Mouse (Mus musculus): Measurements from ENCODE around the gene Cyb561. TPM values are rescaled to one million over a fixed set of nuclear protein-coding genes. Genes with fewer than 3 reads are reported as not detected.

Cyb561 gene
- polyA plus RNA-seq, 1 experiment from 2014 or later: 15.5 TPM

- Histone ChIP-seq H3K27me3 (peaks cover 25% of the 10 kb centered on the region), H3K9ac (no peak overlapping the region), H3K36me3 (no peaks in the 10 kb centered on the region), H3K27ac (no peak overlapping the region), H3K4me1 (no peaks in the 10 kb centered on the region), H3K4me2 (no peak overlapping the region), H3K4me3 (no peak overlapping the region), H3K9me3 (no peaks in the 10 kb centered on the region)
- no peak for ATAC-seq (ENCODE audit: insufficient number of reproducible peaks, insufficient read depth, low FRiP score, low TSS enrichment, low read depth)
- 86% methylated on average over 6 of the region's 6 CpGs for WGBS
Observed at GRCm38 (mm10) chr11:105974593-105974992, 21.5 kb upstream of the Cyb561 start.

GRCm38 (mm10) chr11:105969516-105969915, 16.4 kb upstream of the Cyb561 start:
- no peak overlapping the region for H3K9ac ChIP-seq
- no peaks in the 10 kb centered on the region for H3K9me3 ChIP-seq
- H3K4me1 ChIP-seq: peaks cover 15% of the 10 kb centered on the region
- no peak overlapping the region for H3K27ac ChIP-seq
- H3K36me3 ChIP-seq: no peaks in the 10 kb centered on the region
- peaks cover 64% of the 10 kb centered on the region for H3K27me3 ChIP-seq
- ATAC-seq (ENCODE audit: insufficient number of reproducible peaks, insufficient read depth, low FRiP score, low TSS enrichment, low read depth): no peak
- H3K4me3 ChIP-seq: no peak overlapping the region
- 56% methylated on average over 1 of the region's 1 CpGs for WGBS
- H3K4me2 ChIP-seq: no peak overlapping the region

- H3K9ac ChIP-seq: no peak overlapping the region
- H3K4me2 ChIP-seq: no peak overlapping the region
- H3K27me3 ChIP-seq: peaks cover 64% of the 10 kb centered on the region
- H3K27ac ChIP-seq: no peak overlapping the region
- H3K36me3 ChIP-seq: no peaks in the 10 kb centered on the region
- H3K4me1 ChIP-seq: peaks cover 15% of the 10 kb centered on the region
- H3K9me3 ChIP-seq: no peaks in the 10 kb centered on the region
- no peak for ATAC-seq (ENCODE audit: insufficient number of reproducible peaks, insufficient read depth, low FRiP score, low TSS enrichment, low read depth)
- H3K4me3 ChIP-seq: no peak overlapping the region
- 43% methylated on average over 10 of the region's 10 CpGs for WGBS
Observed at GRCm38 (mm10) chr11:105968948-105969347, 15.8 kb upstream of the Cyb561 start.

- H3K27me3 ChIP-seq: peaks cover 64% of the 10 kb centered on the region
- no peaks in the 10 kb centered on the region for H3K36me3 ChIP-seq
- WGBS: under 1% methylated on average over 75 of the region's 76 CpGs
- peak within 1 kb of the TSS; percentile 69 for H3K9ac ChIP-seq
- H3K4me3 ChIP-seq: peak within 1 kb of the TSS; percentile 60
- H3K4me2 ChIP-seq: peak within 1 kb of the TSS; percentile 99
- no peaks in the 10 kb centered on the region for H3K9me3 ChIP-seq
- H3K4me1 ChIP-seq: peaks cover 15% of the 10 kb centered on the region
- ATAC-seq (ENCODE audit: insufficient number of reproducible peaks, insufficient read depth, low FRiP score, low TSS enrichment, low read depth): peak; percentile 23; the same call in 1 of the 2 replicates
- no peak within 1 kb of the TSS for H3K27ac ChIP-seq
Observed at GRCm38 (mm10) chr11:105967741-105968574, 14.8 kb upstream of the Cyb561 start, which contains the start of gene Ace. Ace (plus strand) TSS chr11:105967945.

GRCm38 (mm10) chr11:105966288-105966687, 13.2 kb upstream of the Cyb561 start:
- H3K27ac ChIP-seq: no peak overlapping the region
- WGBS: 68% methylated on average over 4 of the region's 4 CpGs
- H3K4me1 ChIP-seq: peaks cover 15% of the 10 kb centered on the region
- no peak overlapping the region for H3K9ac ChIP-seq
- no peak overlapping the region for H3K4me2 ChIP-seq
- H3K27me3 ChIP-seq: peaks cover 59% of the 10 kb centered on the region
- no peak for ATAC-seq (ENCODE audit: insufficient number of reproducible peaks, insufficient read depth, low FRiP score, low TSS enrichment, low read depth)
- H3K4me3 ChIP-seq: no peak overlapping the region
- no peaks in the 10 kb centered on the region for H3K36me3 ChIP-seq
- H3K9me3 ChIP-seq: no peaks in the 10 kb centered on the region

- peaks cover 43% of the 10 kb centered on the region for H3K27me3 ChIP-seq
- peaks cover 15% of the 10 kb centered on the region for H3K4me1 ChIP-seq
- no peak overlapping the region for H3K4me3 ChIP-seq
- H3K4me2 ChIP-seq: no peak overlapping the region
- no peaks in the 10 kb centered on the region for H3K36me3 ChIP-seq
- WGBS: 65% methylated on average over 5 of the region's 5 CpGs
- no peak for ATAC-seq (ENCODE audit: insufficient number of reproducible peaks, insufficient read depth, low FRiP score, low TSS enrichment, low read depth)
- no peak overlapping the region for H3K9ac ChIP-seq
- no peak overlapping the region for H3K27ac ChIP-seq
- H3K9me3 ChIP-seq: no peaks in the 10 kb centered on the region
Observed at GRCm38 (mm10) chr11:105964691-105965090, 11.6 kb upstream of the Cyb561 start.

GRCm38 (mm10) chr11:105959355-105959754, 6.2 kb upstream of the Cyb561 start:
- no peak for ATAC-seq (ENCODE audit: insufficient number of reproducible peaks, insufficient read depth, low FRiP score, low TSS enrichment, low read depth)
- Histone ChIP-seq H3K27me3 (no peaks in the 10 kb centered on the region), H3K9me3 (no peaks in the 10 kb centered on the region), H3K4me1 (no peaks in the 10 kb centered on the region), H3K27ac (no peak overlapping the region), H3K4me2 (no peak overlapping the region), H3K36me3 (no peaks in the 10 kb centered on the region), H3K4me3 (no peak overlapping the region), H3K9ac (no peak overlapping the region)
- 58% methylated on average over 17 of the region's 17 CpGs for WGBS

GRCm38 (mm10) chr11:105958566-105958965, 5.4 kb upstream of the Cyb561 start:
- WGBS: 46% methylated on average over 1 of the region's 1 CpGs
- Histone ChIP-seq H3K4me2 (no peak overlapping the region), H3K4me3 (no peak overlapping the region), H3K27me3 (no peaks in the 10 kb centered on the region), H3K9me3 (no peaks in the 10 kb centered on the region), H3K4me1 (no peaks in the 10 kb centered on the region), H3K36me3 (no peaks in the 10 kb centered on the region), H3K9ac (no peak overlapping the region), H3K27ac (no peak overlapping the region)
- no peak for ATAC-seq (ENCODE audit: insufficient number of reproducible peaks, insufficient read depth, low FRiP score, low TSS enrichment, low read depth)

GRCm38 (mm10) chr11:105957501-105957900, 4.4 kb upstream of the Cyb561 start:
- H3K9ac ChIP-seq: no peak overlapping the region

GRCm38 (mm10) chr11:105955815-105956430, 2.8 kb upstream of the Cyb561 start:
- Histone ChIP-seq H3K9me3 (no peaks in the 10 kb centered on the region), H3K36me3 (no peaks in the 10 kb centered on the region), H3K4me2 (no peak overlapping the region), H3K4me1 (peaks cover 8% of the 10 kb centered on the region), H3K9ac (no peak overlapping the region), H3K27ac (no peak overlapping the region), H3K27me3 (no peaks in the 10 kb centered on the region), H3K4me3 (no peak overlapping the region)
- WGBS: 86% methylated on average over 28 of the region's 28 CpGs
- ATAC-seq (ENCODE audit: insufficient number of reproducible peaks, insufficient read depth, low FRiP score, low TSS enrichment, low read depth): no peak

More at GRCm38 (mm10) chr11:105957501-105957900, 4.4 kb upstream of the Cyb561 start:
- H3K9me3 ChIP-seq: no peaks in the 10 kb centered on the region
- no peak overlapping the region for H3K27ac ChIP-seq
- no peak overlapping the region for H3K4me3 ChIP-seq
- 54% methylated on average over 6 of the region's 6 CpGs for WGBS
- H3K4me2 ChIP-seq: no peak overlapping the region
- no peak for ATAC-seq (ENCODE audit: insufficient number of reproducible peaks, insufficient read depth, low FRiP score, low TSS enrichment, low read depth)
- H3K27me3 ChIP-seq: no peaks in the 10 kb centered on the region
- no peaks in the 10 kb centered on the region for H3K36me3 ChIP-seq
- no peaks in the 10 kb centered on the region for H3K4me1 ChIP-seq

- Histone ChIP-seq H3K36me3 (no peaks in the 10 kb centered on the region), H3K9me3 (no peaks in the 10 kb centered on the region), H3K4me1 (peaks cover 15% of the 10 kb centered on the region), H3K27ac (no peak overlapping the region), H3K4me2 (no peak overlapping the region), H3K9ac (no peak overlapping the region), H3K27me3 (no peaks in the 10 kb centered on the region), H3K4me3 (no peak overlapping the region)
- WGBS: 76% methylated on average over 6 of the region's 6 CpGs
- ATAC-seq (ENCODE audit: insufficient number of reproducible peaks, insufficient read depth, low FRiP score, low TSS enrichment, low read depth): 0 out of 2 replicates have a peak, but pooled peaks have one; percentile 13
Observed at GRCm38 (mm10) chr11:105953402-105953801, 266 bp upstream of the Cyb561 start.

GRCm38 (mm10) chr11:105952111-105952510, 1.0 kb downstream of the Cyb561 start:
- ATAC-seq (ENCODE audit: insufficient number of reproducible peaks, insufficient read depth, low FRiP score, low TSS enrichment, low read depth): no peak
- 82% methylated on average over 9 of the region's 9 CpGs for WGBS

More at GRCm38 (mm10) chr11:105952111-105952510, 1.0 kb downstream of the Cyb561 start:
- Histone ChIP-seq H3K9me3 (no peaks in the 10 kb centered on the region), H3K4me3 (no peak overlapping the region), H3K27ac (0 out of 2 replicates have a peak overlapping the region, but pooled peaks have one; percentile 12), H3K27me3 (no peaks in the 10 kb centered on the region), H3K4me2 (no peak overlapping the region), H3K36me3 (no peaks in the 10 kb centered on the region), H3K4me1 (peaks cover 17% of the 10 kb centered on the region), H3K9ac (no peak overlapping the region)
